Mouse (Mus musculus) limb, embryonic 10.5 days (tissue): ENCODE results near the gene Arhgef11. TPM values are rescaled to one million over a fixed set of nuclear protein-coding genes. Genes with fewer than 3 reads are reported as not detected.
A peak's percentile ranks its signal among the peaks of the same experiment; 100 is the strongest.

Experiments
- DNase-seq: peaks from one replicate; pipeline ENCODE4 v3.0.0-alpha.2; 2017; ENCODE audit warnings: low spot score
- H3K27ac ChIP-seq: fragments of 300-500 bp; sonication (generic); 2 replicates; pipeline ENCODE4 v1.5.1; 2016; ENCODE audit warnings: mild to moderate bottlenecking
- H3K27me3 ChIP-seq: fragments of 300-500 bp; sonication (generic); 2 replicates; pipeline ENCODE4 v1.6.1; 2016; ENCODE audit warnings: low read depth, mild to moderate bottlenecking; ENCODE audit not compliant: poor library complexity, severe bottlenecking
- H3K36me3 ChIP-seq: fragments of 300-500 bp; sonication (generic); 2 replicates; pipeline ENCODE4 v1.6.1; 2016; ENCODE audit warnings: mild to moderate bottlenecking, moderate library complexity
- H3K4me1 ChIP-seq: fragments of 300-500 bp; sonication (generic); 2 replicates; pipeline ENCODE4 v1.6.1; 2016
- H3K4me3 ChIP-seq: fragments of 300-500 bp; sonication (generic); 2 replicates; pipeline ENCODE4 v1.5.1; 2016; ENCODE audit warnings: mild to moderate bottlenecking, moderate library complexity
- H3K9me3 ChIP-seq: fragments of 300-500 bp; sonication (generic); replicated peaks from 2 replicates; pipeline ENCODE4 v1.6.1; 2016; ENCODE audit warnings: mild to moderate bottlenecking
- WGBS: fragments of 180-500 bp; shearing (Covaris S2); methylation state at CpG from one replicate; pipeline ENCODE4 v1.1.7; 2016; 5-methylcytosine and 5-hydroxymethylcytosine counted together
- polyA plus RNA-seq: library from polyadenylated mRNA; unstranded; fragments of >200 nt; fragmentation: Nextera tagmentation; extraction: Ambion mirVana; gene quantifications from 2 replicates; pipeline ENCODE4 v1.2.1, GENCODE M21; 2016

Arhgef11 gene
- polyA plus RNA-seq, 1 experiment from 2014 or later: 19.5 TPM

GRCm38 (mm10) chr3:87725396-87726160 is 108.2 kb downstream of the Arhgef11 start:
- DNase-seq: peak; percentile 17
- Histone ChIP-seq H3K9me3 (no peaks in the 10 kb centered on the region), H3K4me1 (no peaks in the 10 kb centered on the region), H3K27me3 (no peaks in the 10 kb centered on the region), H3K36me3 (peaks cover 97% of the 10 kb centered on the region), H3K27ac (no peak overlapping the region), H3K4me3 (no peak overlapping the region)
- WGBS: 96% methylated on average over 16 of the region's 16 CpGs

DNA sequence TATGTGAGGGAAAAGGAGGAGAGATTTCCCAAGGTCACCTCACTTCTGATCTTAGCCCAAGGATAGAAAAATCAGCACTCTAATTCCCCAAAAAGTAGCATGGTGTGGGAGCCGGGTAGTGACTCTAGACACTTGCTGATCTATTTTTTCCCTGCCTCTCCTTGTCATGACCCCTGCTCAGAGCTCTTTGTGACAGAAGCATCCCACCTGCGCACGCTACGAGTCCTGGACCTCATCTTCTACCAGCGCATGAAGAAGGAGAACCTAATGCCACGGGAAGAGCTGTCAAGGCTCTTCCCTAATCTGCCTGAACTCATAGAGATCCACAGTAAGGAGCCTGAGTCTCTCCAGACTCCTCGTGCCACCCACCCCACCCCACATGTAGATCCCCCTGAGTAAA is 108.8 kb downstream of the Arhgef11 start:
- Histone ChIP-seq H3K27ac (no peak overlapping the region), H3K27me3 (no peaks in the 10 kb centered on the region), H3K4me3 (no peak overlapping the region), H3K36me3 (peaks cover 97% of the 10 kb centered on the region), H3K9me3 (no peaks in the 10 kb centered on the region), H3K4me1 (no peaks in the 10 kb centered on the region)
- DNase-seq: no peak
- 95% methylated on average over 7 of the region's 7 CpGs for WGBS

GRCm38 (mm10) chr3:87728696-87729095 is 111.3 kb downstream of the Arhgef11 start:
- DNase-seq: no peak
- Histone ChIP-seq H3K27ac (no peak overlapping the region), H3K9me3 (no peaks in the 10 kb centered on the region), H3K4me1 (no peaks in the 10 kb centered on the region), H3K4me3 (no peak overlapping the region), H3K27me3 (no peaks in the 10 kb centered on the region), H3K36me3 (peaks cover 98% of the 10 kb centered on the region)
- WGBS: 94% methylated on average over 6 of the region's 6 CpGs

GRCm38 (mm10) chr3:87733098-87733497 is 115.7 kb downstream of the Arhgef11 start:
- no peaks in the 10 kb centered on the region for H3K4me1 ChIP-seq
- WGBS: 78% methylated on average over 4 of the region's 4 CpGs
- H3K27me3 ChIP-seq: no peaks in the 10 kb centered on the region
- no peaks in the 10 kb centered on the region for H3K9me3 ChIP-seq
- H3K4me3 ChIP-seq: no peak overlapping the region
- no peak overlapping the region for H3K27ac ChIP-seq
- peaks cover 98% of the 10 kb centered on the region for H3K36me3 ChIP-seq
- no peak for DNase-seq

GRCm38 (mm10) chr3:87733984-87734761 is 116.8 kb downstream of the Arhgef11 start:
- no peak overlapping the region for H3K4me3 ChIP-seq
- no peaks in the 10 kb centered on the region for H3K9me3 ChIP-seq
- no peak overlapping the region for H3K27ac ChIP-seq
- 87% methylated on average over 11 of the region's 11 CpGs for WGBS
- no peak for DNase-seq
- H3K36me3 ChIP-seq: peaks cover 98% of the 10 kb centered on the region
- no peaks in the 10 kb centered on the region for H3K4me1 ChIP-seq
- H3K27me3 ChIP-seq: no peaks in the 10 kb centered on the region

- DNase-seq: no peak
- Histone ChIP-seq H3K27ac (no peak overlapping the region), H3K9me3 (no peaks in the 10 kb centered on the region), H3K4me3 (no peak overlapping the region), H3K4me1 (no peaks in the 10 kb centered on the region), H3K36me3 (peaks cover 93% of the 10 kb centered on the region), H3K27me3 (no peaks in the 10 kb centered on the region)
- 76% methylated on average over 9 of the region's 9 CpGs for WGBS
Observed at GRCm38 (mm10) chr3:87735335-87735734, 118.0 kb downstream of the Arhgef11 start.

DNA sequence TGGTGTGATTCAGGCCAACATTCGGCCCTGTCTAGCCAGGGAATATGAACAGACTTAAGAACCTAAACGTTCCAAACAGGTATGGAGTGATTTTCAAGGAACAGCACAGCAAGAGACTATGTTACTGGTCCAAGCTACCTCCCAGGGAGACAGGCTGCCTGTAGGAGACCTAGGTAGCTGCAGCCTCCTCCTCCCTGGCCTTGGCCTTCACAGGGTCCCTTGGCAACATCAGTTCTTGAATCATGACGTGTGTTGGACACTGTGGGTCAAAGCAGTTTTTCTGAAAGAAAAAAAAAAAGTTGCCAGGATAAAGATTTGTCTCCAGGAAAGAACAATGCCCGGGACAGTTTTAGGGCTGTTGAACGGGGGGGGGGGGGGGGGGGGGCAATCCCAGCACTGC is 121.5 kb downstream of the Arhgef11 start:
- DNase-seq: no peak

GRCm38 (mm10) chr3:87742013-87742412 is 124.7 kb downstream of the Arhgef11 start:
- Histone ChIP-seq H3K9me3 (no peaks in the 10 kb centered on the region), H3K4me1 (peaks cover 24% of the 10 kb centered on the region), H3K27ac (no peak overlapping the region), H3K36me3 (peaks cover 26% of the 10 kb centered on the region), H3K4me3 (no peak overlapping the region), H3K27me3 (peaks cover 3% of the 10 kb centered on the region; the same call in 1 of the 2 replicates)
- WGBS: 89% methylated on average over 3 of the region's 3 CpGs
- DNase-seq: no peak

More for the DNA sequence above, 121.5 kb downstream of the Arhgef11 start:
- H3K27ac ChIP-seq: no peak overlapping the region
- H3K4me1 ChIP-seq: no peaks in the 10 kb centered on the region
- WGBS: 83% methylated on average over 5 of the region's 5 CpGs
- peaks cover 57% of the 10 kb centered on the region for H3K36me3 ChIP-seq
- no peaks in the 10 kb centered on the region for H3K27me3 ChIP-seq
- no peaks in the 10 kb centered on the region for H3K9me3 ChIP-seq
- no peak overlapping the region for H3K4me3 ChIP-seq

GRCm38 (mm10) chr3:87742735-87743134 is 125.4 kb downstream of the Arhgef11 start:
- H3K27ac ChIP-seq: no peak overlapping the region
- no peaks in the 10 kb centered on the region for H3K9me3 ChIP-seq
- DNase-seq: no peak
- H3K4me3 ChIP-seq: no peak overlapping the region
- whole genome bisulfite sequencing: 87% methylated on average over 16 of the region's 16 CpGs
- H3K27me3 ChIP-seq: peaks cover 10% of the 10 kb centered on the region; the same call in 1 of the 2 replicates
- peaks cover 24% of the 10 kb centered on the region for H3K4me1 ChIP-seq
- H3K36me3 ChIP-seq: peaks cover 20% of the 10 kb centered on the region

DNA sequence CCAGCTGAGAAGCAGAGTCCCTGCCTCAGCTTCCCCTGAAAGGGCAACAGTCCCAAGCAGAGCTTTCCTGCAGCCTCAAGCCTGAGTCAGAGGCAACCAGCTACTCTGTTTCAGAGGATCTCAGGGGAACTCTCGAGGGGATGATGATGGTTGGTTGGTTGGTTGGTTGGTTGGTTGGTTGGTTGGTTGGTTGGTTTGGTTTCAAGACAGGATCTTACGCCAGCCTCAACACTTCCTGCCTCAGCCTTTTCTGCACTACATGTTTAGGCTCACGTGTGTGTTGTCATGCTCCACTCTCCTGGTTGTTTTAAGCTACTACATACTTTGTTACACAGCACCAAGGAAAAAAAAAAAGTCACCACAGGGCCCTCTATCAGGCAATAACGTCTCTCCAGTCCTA is 126.6 kb downstream of the Arhgef11 start:
- peaks cover 9% of the 10 kb centered on the region for H3K36me3 ChIP-seq
- DNase-seq: no peak
- H3K27me3 ChIP-seq: peaks cover 20% of the 10 kb centered on the region; the same call in 1 of the 2 replicates
- peaks cover 32% of the 10 kb centered on the region for H3K4me1 ChIP-seq
- no peak overlapping the region for H3K4me3 ChIP-seq
- 89% methylated on average over 4 of the region's 4 CpGs for WGBS
- no peak overlapping the region for H3K27ac ChIP-seq
- no peaks in the 10 kb centered on the region for H3K9me3 ChIP-seq

GRCm38 (mm10) chr3:87745036-87745659 is 127.8 kb downstream of the Arhgef11 start:
- H3K36me3 ChIP-seq: peaks cover 12% of the 10 kb centered on the region
- peaks cover 27% of the 10 kb centered on the region for H3K27me3 ChIP-seq
- DNase-seq: peak; percentile 72
- peaks cover 32% of the 10 kb centered on the region for H3K4me1 ChIP-seq
- peak overlapping the region; percentile 35 for H3K4me3 ChIP-seq
- peak overlapping the region; percentile 83 for H3K27ac ChIP-seq
- WGBS: 20% methylated on average over 18 of the region's 18 CpGs
- H3K9me3 ChIP-seq: no peaks in the 10 kb centered on the region

GRCm38 (mm10) chr3:87748431-87748830 is 131.1 kb downstream of the Arhgef11 start, which contains the start of gene Lrrc71:
Gene Lrrc71 (minus strand): TSS chr3:87748625.
- H3K27ac ChIP-seq: no peak within 1 kb of the TSS
- H3K27me3 ChIP-seq: peaks cover 43% of the 10 kb centered on the region
- 48% methylated on average over 13 of the region's 13 CpGs for WGBS
- peaks cover 37% of the 10 kb centered on the region for H3K4me1 ChIP-seq
- no peak for DNase-seq
- H3K36me3 ChIP-seq: peaks cover 41% of the 10 kb centered on the region
- no peaks in the 10 kb centered on the region for H3K9me3 ChIP-seq
- H3K4me3 ChIP-seq: no peak within 1 kb of the TSS

- Histone ChIP-seq H3K36me3 (peaks cover 47% of the 10 kb centered on the region), H3K4me1 (peaks cover 37% of the 10 kb centered on the region), H3K9me3 (no peaks in the 10 kb centered on the region), H3K27me3 (peaks cover 49% of the 10 kb centered on the region), H3K4me3 (no peak overlapping the region), H3K27ac (no peak overlapping the region)
- peak; percentile 55 for DNase-seq
- WGBS: 15% methylated on average over 5 of the region's 5 CpGs
Observed at GRCm38 (mm10) chr3:87749036-87749435, 131.7 kb downstream of the Arhgef11 start.
